Mouse (Mus musculus) liver, embryonic 12.5 days (tissue): ENCODE results near the gene Cdc42se2. TPM values are rescaled to one million over a fixed set of nuclear protein-coding genes. Genes with fewer than 3 reads are reported as not detected.

Experiments
- ATAC-seq: fragments of 200-750 bp; cut with Nextera tagmentation; 2 replicates; pipeline ENCODE4 v1.8.0; 2017; ENCODE audit warnings: moderate number of reproducible peaks, mild to moderate bottlenecking, moderate library complexity
- H3K27ac ChIP-seq: fragments of 300-500 bp; sonication (generic); 2 replicates; pipeline ENCODE4 v1.5.1; 2016; ENCODE audit warnings: mild to moderate bottlenecking
- H3K27me3 ChIP-seq: fragments of 300-500 bp; sonication (generic); replicated peaks from 2 replicates; pipeline ENCODE4 v1.6.1; 2016; ENCODE audit warnings: mild to moderate bottlenecking, moderate library complexity
- H3K36me3 ChIP-seq: fragments of 300-500 bp; sonication (generic); 2 replicates; pipeline ENCODE4 v1.6.1; 2016; ENCODE audit warnings: mild to moderate bottlenecking, moderate library complexity
- H3K4me1 ChIP-seq: fragments of 300-500 bp; sonication (generic); 2 replicates; pipeline ENCODE4 v1.6.1; 2016
- H3K4me2 ChIP-seq: fragments of 300-500 bp; sonication (generic); 2 replicates; pipeline ENCODE4 v1.6.1; 2016; ENCODE audit warnings: mild to moderate bottlenecking, moderate library complexity
- H3K4me3 ChIP-seq: fragments of 300-500 bp; sonication (generic); 2 replicates; pipeline ENCODE4 v1.5.1; 2016; ENCODE audit warnings: mild to moderate bottlenecking, moderate library complexity
- H3K9ac ChIP-seq: fragments of 300-500 bp; sonication (generic); 2 replicates; pipeline ENCODE4 v1.6.1; 2016; ENCODE audit warnings: mild to moderate bottlenecking, moderate library complexity
- H3K9me3 ChIP-seq: fragments of 300-500 bp; sonication (generic); replicated peaks from 2 replicates; pipeline ENCODE4 v1.6.1; 2016; ENCODE audit warnings: mild to moderate bottlenecking, moderate library complexity
- WGBS: fragments of 180-500 bp; shearing (Covaris S2); methylation state at CpG from one replicate; pipeline ENCODE4 v1.1.7; 2016; ENCODE audit not compliant: insufficient replicate concordance; 5-methylcytosine and 5-hydroxymethylcytosine counted together
- polyA plus RNA-seq: library from polyadenylated mRNA; unstranded; fragments of >200 nt; fragmentation: Nextera tagmentation; extraction: Ambion mirVana; gene quantifications from 2 replicates; pipeline ENCODE4 v1.2.1, GENCODE M21; 2016

Gene Cdc42se2
- polyA plus RNA-seq, 1 experiment from 2014 or later: 28.0 TPM

- no peaks in the 10 kb centered on the region for H3K9me3 ChIP-seq
- peak overlapping the region; percentile 99 for H3K4me2 ChIP-seq
- WGBS: 1% methylated on average over 54 of the region's 54 CpGs
- peak overlapping the region; percentile 87 for H3K4me3 ChIP-seq
- no peaks in the 10 kb centered on the region for H3K27me3 ChIP-seq
- H3K27ac ChIP-seq: peak overlapping the region; percentile 91
- peak; percentile 83 for ATAC-seq
- H3K4me1 ChIP-seq: peaks cover 17% of the 10 kb centered on the region
- no peaks in the 10 kb centered on the region for H3K36me3 ChIP-seq
- peak overlapping the region; percentile 93 for H3K9ac ChIP-seq
These were observed 502 bp downstream of the Cdc42se2 start for GRCm38 (mm10) chr11:54786858-54787487.

GRCm38 (mm10) chr11:54785566-54785965 lies 1.9 kb downstream of the Cdc42se2 start:
- no peak overlapping the region for H3K4me3 ChIP-seq
- no peaks in the 10 kb centered on the region for H3K27me3 ChIP-seq
- no peak for ATAC-seq
- H3K9ac ChIP-seq: no peak overlapping the region
- no peaks in the 10 kb centered on the region for H3K9me3 ChIP-seq
- no peak overlapping the region for H3K27ac ChIP-seq
- H3K4me2 ChIP-seq: no peak overlapping the region; the same call in 1 of the 2 replicates
- 80% methylated on average over 3 of the region's 3 CpGs for WGBS
- no peaks in the 10 kb centered on the region for H3K36me3 ChIP-seq
- peaks cover 17% of the 10 kb centered on the region for H3K4me1 ChIP-seq

- no peak overlapping the region for H3K27ac ChIP-seq
- peaks cover 23% of the 10 kb centered on the region for H3K4me1 ChIP-seq
- no peaks in the 10 kb centered on the region for H3K9me3 ChIP-seq
- no peak overlapping the region for H3K4me3 ChIP-seq
- no peak overlapping the region for H3K4me2 ChIP-seq
- H3K27me3 ChIP-seq: no peaks in the 10 kb centered on the region
- no peak overlapping the region for H3K9ac ChIP-seq
- WGBS: 80% methylated on average over 3 of the region's 3 CpGs
- ATAC-seq: no peak
- H3K36me3 ChIP-seq: no peaks in the 10 kb centered on the region
These were observed 3.0 kb downstream of the Cdc42se2 start for GRCm38 (mm10) chr11:54784436-54784835.

GRCm38 (mm10) chr11:54782253-54782652 lies 5.2 kb downstream of the Cdc42se2 start:
- ATAC-seq: no peak
- Histone ChIP-seq H3K27me3 (no peaks in the 10 kb centered on the region), H3K4me2 (no peak overlapping the region), H3K36me3 (no peaks in the 10 kb centered on the region), H3K9ac (no peak overlapping the region), H3K27ac (no peak overlapping the region), H3K4me1 (peaks cover 37% of the 10 kb centered on the region), H3K4me3 (no peak overlapping the region), H3K9me3 (no peaks in the 10 kb centered on the region)
- WGBS: 78% methylated on average over 6 of the region's 6 CpGs

- Histone ChIP-seq H3K27ac (no peak overlapping the region), H3K4me3 (no peak overlapping the region), H3K9me3 (no peaks in the 10 kb centered on the region), H3K36me3 (no peaks in the 10 kb centered on the region), H3K9ac (no peak overlapping the region), H3K4me2 (no peak overlapping the region), H3K4me1 (peaks cover 49% of the 10 kb centered on the region), H3K27me3 (no peaks in the 10 kb centered on the region)
- ATAC-seq: no peak
- 76% methylated on average over 1 of the region's 1 CpGs for WGBS
These were observed 7.5 kb downstream of the Cdc42se2 start for GRCm38 (mm10) chr11:54779946-54780345.

- H3K27ac ChIP-seq: no peak overlapping the region
- WGBS: 38% methylated on average over 1 of the region's 1 CpGs
- no peak for ATAC-seq
These were observed 9.2 kb downstream of the Cdc42se2 start for GRCm38 (mm10) chr11:54778131-54778844.

GRCm38 (mm10) chr11:54777387-54778130 lies 9.9 kb downstream of the Cdc42se2 start:
- no peak for ATAC-seq
- WGBS: 68% methylated on average over 6 of the region's 6 CpGs
- H3K4me1 ChIP-seq: peaks cover 51% of the 10 kb centered on the region

More at GRCm38 (mm10) chr11:54778131-54778844, 9.2 kb downstream of the Cdc42se2 start:
- no peaks in the 10 kb centered on the region for H3K36me3 ChIP-seq
- H3K4me2 ChIP-seq: no peak overlapping the region
- peaks cover 51% of the 10 kb centered on the region for H3K4me1 ChIP-seq
- no peak overlapping the region for H3K9ac ChIP-seq
- H3K4me3 ChIP-seq: no peak overlapping the region
- H3K9me3 ChIP-seq: no peaks in the 10 kb centered on the region
- no peaks in the 10 kb centered on the region for H3K27me3 ChIP-seq

GRCm38 (mm10) chr11:54776735-54777333 lies 10.6 kb downstream of the Cdc42se2 start:
- peak overlapping the region; percentile 48; the same call in 1 of the 2 replicates for H3K4me2 ChIP-seq
- no peak overlapping the region for H3K27ac ChIP-seq
- no peak for ATAC-seq
- 39% methylated on average over 4 of the region's 4 CpGs for WGBS
- no peaks in the 10 kb centered on the region for H3K36me3 ChIP-seq
- H3K4me3 ChIP-seq: no peak overlapping the region
- H3K9me3 ChIP-seq: no peaks in the 10 kb centered on the region
- no peak overlapping the region for H3K9ac ChIP-seq
- peaks cover 51% of the 10 kb centered on the region for H3K4me1 ChIP-seq
- H3K27me3 ChIP-seq: no peaks in the 10 kb centered on the region

More at GRCm38 (mm10) chr11:54777387-54778130, 9.9 kb downstream of the Cdc42se2 start:
- Histone ChIP-seq H3K9ac (no peak overlapping the region), H3K4me3 (no peak overlapping the region), H3K36me3 (no peaks in the 10 kb centered on the region), H3K4me2 (no peak overlapping the region), H3K27ac (no peak overlapping the region), H3K27me3 (no peaks in the 10 kb centered on the region), H3K9me3 (no peaks in the 10 kb centered on the region)

- Histone ChIP-seq H3K9ac (no peak overlapping the region), H3K4me3 (no peak overlapping the region), H3K36me3 (no peaks in the 10 kb centered on the region), H3K27ac (peak overlapping the region; percentile 20; the same call in 1 of the 2 replicates), H3K4me1 (peaks cover 51% of the 10 kb centered on the region), H3K27me3 (no peaks in the 10 kb centered on the region), H3K9me3 (no peaks in the 10 kb centered on the region), H3K4me2 (peak overlapping the region; percentile 48; the same call in 1 of the 2 replicates)
- ATAC-seq: no peak
- WGBS: 59% methylated on average over 2 of the region's 2 CpGs
These were observed 11.1 kb downstream of the Cdc42se2 start for GRCm38 (mm10) chr11:54776367-54776701.

- no peak for ATAC-seq
- Histone ChIP-seq H3K36me3 (no peaks in the 10 kb centered on the region), H3K4me2 (peak overlapping the region; percentile 48), H3K9me3 (no peaks in the 10 kb centered on the region), H3K27ac (peak overlapping the region; percentile 20; the same call in 1 of the 2 replicates), H3K9ac (peak overlapping the region; percentile 45), H3K4me1 (peaks cover 51% of the 10 kb centered on the region), H3K4me3 (no peak overlapping the region), H3K27me3 (no peaks in the 10 kb centered on the region)
- WGBS: 47% methylated on average over 4 of the region's 4 CpGs
These were observed 11.7 kb downstream of the Cdc42se2 start for GRCm38 (mm10) chr11:54775628-54776366.
